Mouse (Mus musculus) embryonic facial prominence, embryonic 12.5 days (tissue): Measurements from ENCODE around the gene Eps8l1. TPM values are rescaled to one million over a fixed set of nuclear protein-coding genes. Genes with fewer than 3 reads are reported as not detected.

Experiments used
- ATAC-seq: fragments of 200-750 bp; cut with Nextera tagmentation; 2 replicates; pipeline ENCODE4 v1.8.0; 2017; ENCODE audit not compliant: insufficient number of reproducible peaks, insufficient read depth, low FRiP score, low TSS enrichment
- H3K27ac ChIP-seq: fragments of 300-500 bp; sonication (generic); 2 replicates; pipeline ENCODE4 v1.5.1; 2016; ENCODE audit warnings: mild to moderate bottlenecking
- H3K27me3 ChIP-seq: fragments of 300-500 bp; sonication (generic); 2 replicates; pipeline ENCODE4 v1.6.1; 2016; ENCODE audit warnings: mild to moderate bottlenecking, moderate library complexity
- H3K36me3 ChIP-seq: fragments of 300-500 bp; sonication (generic); 2 replicates; pipeline ENCODE4 v1.6.1; 2016; ENCODE audit warnings: mild to moderate bottlenecking
- H3K4me1 ChIP-seq: fragments of 300-500 bp; sonication (generic); 2 replicates; pipeline ENCODE4 v1.6.1; 2016
- H3K4me2 ChIP-seq: fragments of 300-500 bp; sonication (generic); replicated peaks from 2 replicates; pipeline ENCODE4 v1.6.1; 2016; ENCODE audit warnings: mild to moderate bottlenecking, moderate library complexity
- H3K4me3 ChIP-seq: fragments of 300-500 bp; sonication (generic); 2 replicates; pipeline ENCODE4 v1.5.1; 2016; ENCODE audit warnings: mild to moderate bottlenecking
- H3K9ac ChIP-seq: fragments of 300-500 bp; sonication (generic); 2 replicates; pipeline ENCODE4 v1.6.1; 2016; ENCODE audit warnings: mild to moderate bottlenecking, moderate library complexity
- H3K9me3 ChIP-seq: fragments of 300-500 bp; sonication (generic); 2 replicates; pipeline ENCODE4 v1.6.1; 2016; ENCODE audit warnings: mild to moderate bottlenecking, moderate library complexity
- WGBS: fragments of 180-500 bp; shearing (Covaris S2); methylation state at CpG from one replicate; pipeline ENCODE4 v1.1.7; 2016; 5-methylcytosine and 5-hydroxymethylcytosine counted together
- polyA plus RNA-seq: library from polyadenylated mRNA; unstranded; fragments of >200 nt; fragmentation: Nextera tagmentation; extraction: Ambion mirVana; gene quantifications from 2 replicates; pipeline ENCODE4 v1.2.1, GENCODE M21; 2016

The Eps8l1 gene
- polyA plus RNA-seq, 1 experiment from 2014 or later = 7.3 TPM

GRCm38 (mm10) chr7:4502421-4503090, 42.1 kb downstream of the Eps8l1 start:
- Histone ChIP-seq H3K36me3 (no peaks in the 10 kb centered on the region), H3K9me3 (no peaks in the 10 kb centered on the region), H3K9ac (peak overlapping the region; percentile 95), H3K27me3 (no peaks in the 10 kb centered on the region), H3K27ac (no peak overlapping the region), H3K4me1 (peaks cover 30% of the 10 kb centered on the region), H3K4me3 (peak overlapping the region; percentile 92), H3K4me2 (peak overlapping the region; percentile 86)
- ATAC-seq = no peak
- WGBS = 11% methylated on average over 14 of the region's 14 CpGs

- no peak overlapping the region for H3K9ac ChIP-seq
- no peak overlapping the region for H3K4me3 ChIP-seq
- no peaks in the 10 kb centered on the region for H3K27me3 ChIP-seq
- H3K36me3 ChIP-seq = no peaks in the 10 kb centered on the region
- H3K4me1 ChIP-seq = peaks cover 28% of the 10 kb centered on the region
- H3K4me2 ChIP-seq = no peak overlapping the region
- H3K27ac ChIP-seq = no peak overlapping the region
- H3K9me3 ChIP-seq = no peaks in the 10 kb centered on the region
- no peak for ATAC-seq
- WGBS = 76% methylated on average over 4 of the region's 4 CpGs
These were observed 42.6 kb downstream of the Eps8l1 start for GRCm38 (mm10) chr7:4503100-4503499.

DNA sequence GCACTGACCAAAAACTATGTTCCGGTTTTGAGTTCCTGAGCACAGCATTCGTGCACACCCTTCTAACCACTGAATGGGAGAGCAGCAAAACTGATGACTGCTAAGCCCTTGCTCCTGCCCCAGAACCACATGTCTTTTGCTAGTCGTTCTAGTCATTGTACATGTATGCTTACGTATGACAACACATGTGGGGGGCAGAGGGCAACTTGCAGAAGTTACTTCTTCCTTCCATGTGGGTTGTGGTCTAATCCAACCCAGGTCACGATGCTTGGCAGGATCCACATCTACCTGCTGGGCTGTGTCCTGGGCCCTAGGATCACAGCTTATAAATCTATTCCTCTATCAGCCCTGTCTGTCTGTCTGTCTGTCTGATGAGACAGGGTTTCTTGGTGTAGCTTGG, 43.4 kb downstream of the Eps8l1 start:
- no peaks in the 10 kb centered on the region for H3K9me3 ChIP-seq
- no peak overlapping the region for H3K4me2 ChIP-seq
- H3K36me3 ChIP-seq = no peaks in the 10 kb centered on the region
- no peak overlapping the region for H3K4me3 ChIP-seq
- no peak overlapping the region for H3K9ac ChIP-seq
- peaks cover 20% of the 10 kb centered on the region for H3K4me1 ChIP-seq
- H3K27me3 ChIP-seq = no peaks in the 10 kb centered on the region
- H3K27ac ChIP-seq = no peak overlapping the region
- ATAC-seq = no peak
- 79% methylated on average over 5 of the region's 5 CpGs for WGBS

DNA sequence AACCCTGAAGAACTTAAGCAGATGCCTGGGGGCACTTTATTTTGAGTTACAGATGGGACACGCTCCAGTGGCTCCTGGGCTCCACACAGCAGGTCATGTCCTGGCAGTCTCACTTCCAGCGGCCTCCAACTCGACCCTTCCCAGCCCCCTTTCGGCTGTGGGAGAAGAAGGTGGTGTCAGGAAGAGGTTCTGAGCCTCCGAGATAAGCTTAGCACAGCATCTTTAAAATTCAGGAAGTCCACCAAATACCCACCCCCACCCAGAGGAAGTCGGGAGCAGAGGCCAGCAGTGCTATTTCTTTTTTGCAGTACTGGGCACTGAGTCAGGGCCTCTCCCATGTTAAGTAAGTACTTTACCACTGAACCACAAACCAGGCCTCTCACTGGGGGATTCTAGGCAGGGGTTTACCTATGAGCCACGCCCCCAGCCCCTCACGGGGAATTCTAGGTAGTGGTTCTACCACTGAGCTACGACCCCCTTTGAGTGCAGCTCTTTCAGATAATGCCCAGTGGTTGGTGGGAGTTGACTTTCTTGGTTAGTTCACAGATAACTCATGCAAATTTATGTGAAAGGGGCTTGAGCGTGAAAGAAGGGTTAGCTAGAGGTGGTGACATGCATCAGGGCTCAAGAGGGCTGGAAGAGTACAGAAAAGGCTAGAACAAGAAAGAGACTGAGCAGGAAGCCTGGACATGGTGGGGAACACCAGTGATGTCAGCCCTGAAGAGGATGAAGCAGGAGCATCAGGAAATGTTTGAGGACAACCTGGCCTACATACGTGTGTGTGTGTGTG, 44.4 kb downstream of the Eps8l1 start:
- no peak for ATAC-seq

GRCm38 (mm10) chr7:4507220-4507619, 46.7 kb downstream of the Eps8l1 start:
- no peak for ATAC-seq
- Histone ChIP-seq H3K4me1 (no peaks in the 10 kb centered on the region), H3K9ac (no peak overlapping the region), H3K4me2 (no peak overlapping the region), H3K27ac (no peak overlapping the region), H3K36me3 (no peaks in the 10 kb centered on the region), H3K4me3 (no peak overlapping the region), H3K27me3 (no peaks in the 10 kb centered on the region), H3K9me3 (no peaks in the 10 kb centered on the region)
- WGBS = 53% methylated on average over 3 of the region's 4 CpGs

More for the DNA sequence above, 44.4 kb downstream of the Eps8l1 start:
- H3K27ac ChIP-seq = no peak overlapping the region
- H3K27me3 ChIP-seq = no peaks in the 10 kb centered on the region
- H3K4me1 ChIP-seq = peaks cover 10% of the 10 kb centered on the region
- H3K4me2 ChIP-seq = no peak overlapping the region
- no peak overlapping the region for H3K4me3 ChIP-seq
- H3K9ac ChIP-seq = no peak overlapping the region
- WGBS = 59% methylated on average over 11 of the region's 11 CpGs
- H3K36me3 ChIP-seq = no peaks in the 10 kb centered on the region
- no peaks in the 10 kb centered on the region for H3K9me3 ChIP-seq

GRCm38 (mm10) chr7:4508062-4508738, 47.7 kb downstream of the Eps8l1 start:
- H3K27me3 ChIP-seq = no peaks in the 10 kb centered on the region
- H3K9ac ChIP-seq = no peak overlapping the region
- no peak for ATAC-seq
- H3K9me3 ChIP-seq = no peaks in the 10 kb centered on the region
- H3K4me3 ChIP-seq = no peak overlapping the region
- 61% methylated on average over 32 of the region's 32 CpGs for WGBS
- no peak overlapping the region for H3K27ac ChIP-seq
- H3K4me1 ChIP-seq = no peaks in the 10 kb centered on the region
- no peak overlapping the region for H3K4me2 ChIP-seq
- H3K36me3 ChIP-seq = no peaks in the 10 kb centered on the region

DNA sequence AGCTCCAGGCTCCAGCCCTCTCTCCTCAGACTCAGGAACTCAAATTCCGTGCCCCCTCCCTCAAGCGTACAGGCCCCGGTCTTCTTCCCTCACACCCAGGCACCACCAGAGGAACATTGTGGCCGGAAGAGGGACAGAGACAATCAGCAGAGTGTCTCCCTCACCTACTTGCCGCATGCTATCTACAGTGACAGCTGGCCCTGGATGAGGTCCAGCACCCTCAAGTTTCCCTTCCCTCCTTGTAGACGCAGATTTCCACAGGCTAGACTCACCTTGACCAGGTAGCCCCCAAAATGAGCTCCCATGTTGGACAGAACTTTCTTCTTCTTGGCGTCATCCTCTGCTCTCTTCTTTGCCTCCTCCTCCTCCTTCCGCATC, 48.3 kb downstream of the Eps8l1 start:
- H3K4me2 ChIP-seq = no peak overlapping the region
- H3K27me3 ChIP-seq = no peaks in the 10 kb centered on the region
- ATAC-seq = no peak
- no peaks in the 10 kb centered on the region for H3K9me3 ChIP-seq
- H3K9ac ChIP-seq = no peak overlapping the region
- H3K4me1 ChIP-seq = no peaks in the 10 kb centered on the region
- no peaks in the 10 kb centered on the region for H3K36me3 ChIP-seq
- no peak overlapping the region for H3K27ac ChIP-seq
- no peak overlapping the region for H3K4me3 ChIP-seq
- 90% methylated on average over 8 of the region's 8 CpGs for whole genome bisulfite sequencing

DNA sequence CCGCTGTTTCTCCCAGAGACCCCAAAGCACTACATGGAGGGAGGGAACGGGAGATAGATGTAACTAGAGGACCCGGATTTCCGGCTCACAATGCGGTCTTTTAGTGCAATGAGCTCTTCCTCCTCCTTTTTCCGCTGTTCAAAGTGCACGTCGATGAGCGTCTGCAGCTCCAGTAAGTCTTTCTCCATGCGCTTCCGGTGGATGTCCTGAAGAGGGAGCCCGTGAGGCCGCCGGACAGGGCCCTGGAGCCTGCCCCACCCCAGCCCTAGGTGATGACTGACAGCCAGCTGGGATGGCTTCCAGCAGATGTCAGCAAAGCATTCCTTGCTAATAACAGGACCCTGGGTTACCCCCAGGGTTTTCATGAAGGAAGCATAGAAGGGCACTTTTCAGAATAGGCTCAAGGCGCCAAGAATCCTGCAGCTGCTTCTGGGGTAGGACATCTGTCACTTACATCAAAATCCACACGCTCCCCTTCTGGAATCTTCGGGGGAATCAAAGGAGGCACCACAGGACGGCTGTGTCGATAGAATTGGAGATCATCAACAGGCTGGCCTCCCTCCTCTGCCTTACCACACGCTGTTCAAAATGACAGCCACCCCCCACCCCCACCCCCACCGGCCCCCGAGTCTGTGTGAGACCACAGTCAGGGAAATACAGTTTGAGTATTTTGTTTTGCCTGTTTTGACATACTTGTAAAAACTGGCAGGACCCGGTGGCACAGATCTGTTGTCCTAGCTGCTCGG, 49.6 kb downstream of the Eps8l1 start:
- no peaks in the 10 kb centered on the region for H3K27me3 ChIP-seq
- no peaks in the 10 kb centered on the region for H3K4me1 ChIP-seq
- H3K4me2 ChIP-seq = peak overlapping the region; percentile 28
- H3K9me3 ChIP-seq = no peaks in the 10 kb centered on the region
- ATAC-seq = peak; percentile 31
- H3K9ac ChIP-seq = no peak overlapping the region
- H3K27ac ChIP-seq = no peak overlapping the region
- 13% methylated on average over 24 of the region's 24 CpGs for WGBS
- H3K4me3 ChIP-seq = no peak overlapping the region
- no peaks in the 10 kb centered on the region for H3K36me3 ChIP-seq

- H3K27me3 ChIP-seq = no peaks in the 10 kb centered on the region
- no peak overlapping the region for H3K27ac ChIP-seq
- ATAC-seq = no peak
- WGBS = 72% methylated on average over 8 of the region's 8 CpGs
- H3K4me2 ChIP-seq = no peak overlapping the region
- H3K4me1 ChIP-seq = peaks cover 9% of the 10 kb centered on the region; the same call in 1 of the 2 replicates
- H3K36me3 ChIP-seq = no peaks in the 10 kb centered on the region
- no peak overlapping the region for H3K4me3 ChIP-seq
- no peak overlapping the region for H3K9ac ChIP-seq
- H3K9me3 ChIP-seq = no peaks in the 10 kb centered on the region
These were observed 51.2 kb downstream of the Eps8l1 start for GRCm38 (mm10) chr7:4511489-4512224.

DNA sequence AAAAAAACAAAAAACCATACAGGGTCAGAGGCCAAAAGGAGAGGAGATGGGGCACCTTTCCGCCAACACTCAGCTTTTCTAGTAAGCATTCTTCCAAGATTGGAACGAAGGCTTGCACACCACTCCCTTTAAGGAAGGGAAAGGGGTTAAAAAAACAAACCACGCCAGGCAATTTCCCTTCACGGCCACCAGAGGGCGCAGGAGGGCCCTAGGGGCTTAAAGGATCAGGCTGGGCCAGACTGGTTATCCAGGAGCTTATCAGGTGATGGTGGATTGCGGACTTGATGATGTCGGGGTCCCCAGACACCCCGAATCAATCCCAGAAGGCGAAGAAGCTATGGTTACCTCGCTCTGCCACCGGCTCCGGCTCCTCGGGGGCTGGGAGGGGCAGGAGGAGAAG, 52.8 kb downstream of the Eps8l1 start:
- no peaks in the 10 kb centered on the region for H3K36me3 ChIP-seq
- ATAC-seq = no peak
- 38% methylated on average over 13 of the region's 13 CpGs for WGBS
- H3K9me3 ChIP-seq = no peaks in the 10 kb centered on the region
- H3K9ac ChIP-seq = no peak overlapping the region
- H3K4me3 ChIP-seq = no peak overlapping the region
- 0 out of 2 replicates have a peak overlapping the region, but pooled peaks have one; percentile 70 for H3K27ac ChIP-seq
- H3K4me2 ChIP-seq = peak overlapping the region; percentile 17; the same call in 1 of the 2 replicates
- peaks cover 9% of the 10 kb centered on the region; the same call in 1 of the 2 replicates for H3K4me1 ChIP-seq
- H3K27me3 ChIP-seq = no peaks in the 10 kb centered on the region
